Mouse (Mus musculus) liver, adult (tissue): ENCODE measurements around the gene Mgrn1.
A peak's percentile ranks its signal among the peaks of the same experiment; 100 is the strongest.

Source experiments
- GATA4 ChIP-seq: IDR thresholded peaks from 2 replicates; pipeline ENCODE4 v1.6.1; 2014; ENCODE audit warnings: mild to moderate bottlenecking, low read length; ENCODE audit not compliant: insufficient replicate concordance

Mgrn1 gene

DNA sequence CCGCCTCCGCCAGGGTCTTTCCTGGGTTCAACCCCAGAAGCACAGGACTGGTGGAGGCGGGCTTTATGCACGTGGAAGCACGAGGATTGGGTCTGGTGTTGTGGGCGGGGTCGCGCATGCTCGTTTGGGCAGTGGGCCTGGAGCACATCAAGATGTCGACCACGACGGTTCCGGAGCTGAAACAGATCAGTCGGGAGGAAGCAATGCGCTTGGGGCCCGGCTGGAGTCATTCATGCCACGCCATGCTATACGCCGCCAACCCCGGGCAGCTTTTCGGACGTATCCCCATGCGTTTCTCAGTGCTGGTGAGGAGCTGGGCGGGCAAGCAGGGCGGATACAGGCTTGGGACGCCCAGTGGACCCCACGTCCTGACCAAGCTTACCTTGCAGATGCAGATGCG is 52.9 kb downstream of the Mgrn1 start:
- TF ChIP-seq GATA4, result no peak

DNA sequence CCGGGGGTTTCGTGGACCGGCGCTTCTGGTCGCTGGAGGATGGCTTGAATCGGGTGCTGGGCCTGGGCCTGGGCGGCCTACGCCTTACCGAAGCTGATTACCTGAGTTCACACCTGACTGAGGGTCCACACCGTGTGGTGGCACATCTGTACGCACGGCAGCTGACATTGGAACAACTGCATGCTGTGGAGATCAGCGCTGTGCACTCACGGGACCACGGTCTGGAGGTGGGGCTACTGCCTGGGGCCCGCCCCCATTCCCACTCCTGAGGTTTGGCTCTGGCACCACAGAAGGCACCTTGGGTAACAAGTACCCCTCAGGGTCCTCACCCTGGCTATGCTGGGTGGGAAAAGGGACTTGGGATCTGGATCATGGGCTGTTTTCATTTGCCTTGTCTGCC is 53.4 kb downstream of the Mgrn1 start:
- no peak for TF ChIP-seq GATA4

DNA sequence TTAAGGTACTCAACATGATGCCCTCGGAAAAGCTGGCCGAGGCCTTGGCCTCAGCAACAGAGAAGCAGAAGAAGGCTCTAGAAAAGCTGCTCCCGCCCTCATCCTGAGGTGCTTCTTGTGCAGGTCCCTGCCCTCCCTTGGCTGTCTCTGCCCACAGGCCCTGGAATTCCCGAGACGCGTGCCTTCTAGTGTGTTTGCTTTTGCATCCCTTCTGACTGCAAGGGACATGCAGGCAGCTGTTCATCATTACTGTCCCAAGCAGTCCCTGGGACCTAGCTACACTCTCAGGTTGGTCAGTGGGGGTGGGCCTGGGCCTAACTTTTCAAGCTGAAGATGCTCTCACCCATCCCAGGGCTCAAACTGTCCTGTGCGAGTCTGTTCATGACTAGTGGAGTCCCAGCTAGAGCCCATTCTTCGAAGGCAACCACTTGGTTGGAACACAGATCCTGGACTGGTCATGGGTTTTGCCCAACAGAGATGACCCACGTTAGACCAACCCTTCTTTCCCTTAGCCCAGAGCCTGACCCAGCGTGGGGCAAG is 54.3 kb downstream of the Mgrn1 start:
- no peak for TF ChIP-seq GATA4

- TF ChIP-seq GATA4, result no peak
Measured at GRCm38 (mm10) chr16:4941016-4941415, 55.0 kb downstream of the Mgrn1 start.

DNA sequence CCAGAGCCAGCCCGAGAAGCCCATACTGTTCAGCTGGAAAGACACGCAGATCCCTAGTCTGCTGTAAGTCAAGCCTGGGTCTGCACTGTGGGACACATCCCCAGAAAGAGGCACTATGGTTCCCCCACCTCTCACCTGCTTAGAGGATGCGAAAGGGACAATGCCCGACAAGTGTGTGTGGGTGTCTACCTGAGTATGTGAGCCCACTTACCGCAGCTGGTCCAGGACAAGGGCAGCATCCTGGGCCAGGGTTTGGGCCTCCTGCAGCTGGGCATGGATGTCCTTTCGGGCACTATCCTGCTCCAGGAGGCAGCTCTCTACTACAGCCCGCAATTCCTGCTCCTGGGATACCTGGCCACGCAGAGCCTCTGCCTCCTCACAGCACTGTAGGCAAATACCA is 56.8 kb downstream of the Mgrn1 start:
- TF ChIP-seq GATA4, result no peak

GRCm38 (mm10) chr16:4943431-4943830 is 57.4 kb downstream of the Mgrn1 start:
- no peak for TF ChIP-seq GATA4

DNA sequence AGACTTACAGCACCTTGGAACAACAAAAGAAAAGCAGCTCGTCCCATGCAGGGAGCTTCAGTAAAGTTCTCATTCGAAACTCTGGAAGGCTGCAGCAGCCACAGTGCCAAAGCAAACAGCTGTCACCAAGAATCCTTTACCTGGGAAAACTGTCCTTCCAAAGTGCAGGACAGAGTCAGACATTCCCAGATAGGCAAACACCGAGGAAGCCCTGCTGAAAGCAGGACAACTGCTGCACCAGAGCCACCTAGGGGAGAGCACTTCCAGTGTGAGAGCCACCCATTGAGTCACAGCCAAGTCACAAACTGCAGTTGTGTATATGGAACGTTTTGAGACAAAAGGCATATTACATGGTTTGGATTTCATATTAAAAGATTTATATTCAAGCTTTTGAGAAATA is 59.4 kb downstream of the Mgrn1 start:
- TF ChIP-seq GATA4, result no peak

DNA sequence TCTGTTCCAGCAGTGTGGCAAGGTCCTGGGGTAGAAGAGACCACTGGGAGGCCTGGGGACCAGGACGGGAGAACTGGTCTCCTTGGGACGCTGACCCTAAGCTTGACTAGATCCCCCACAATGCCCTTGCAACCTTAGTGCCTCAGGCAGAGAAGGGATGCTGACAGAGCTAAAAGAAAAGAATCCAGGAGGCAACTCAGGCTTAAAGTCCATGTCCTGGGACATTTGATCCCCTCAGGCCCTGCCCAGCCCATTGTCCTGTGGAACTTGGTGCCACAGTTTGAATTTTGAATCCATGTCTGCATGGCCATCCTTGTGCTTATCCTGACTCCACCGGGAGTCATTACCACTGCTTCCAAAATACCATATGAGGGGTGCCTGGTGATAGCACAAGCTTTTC is 60.1 kb downstream of the Mgrn1 start:
- TF ChIP-seq GATA4, result no peak

DNA sequence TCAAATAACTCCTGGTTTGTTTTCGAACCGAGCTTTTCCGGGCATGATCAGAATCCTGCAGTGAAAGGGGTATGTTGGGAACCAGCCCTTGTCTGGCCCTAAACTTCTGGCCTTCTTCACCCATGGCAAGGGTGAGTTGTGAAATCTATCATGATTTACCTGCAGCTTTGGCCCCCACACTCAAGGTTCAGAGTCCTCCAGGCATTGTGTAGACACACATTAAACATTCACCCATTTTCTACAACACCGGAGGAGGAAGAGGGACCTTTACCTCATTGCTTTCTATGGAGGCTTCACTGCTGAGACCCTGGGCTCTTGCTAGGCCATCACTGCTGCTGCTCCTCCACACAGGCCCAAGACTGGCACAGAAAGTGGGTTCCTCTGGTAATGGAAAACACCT is 61.3 kb downstream of the Mgrn1 start:
- no peak for TF ChIP-seq GATA4

- TF ChIP-seq GATA4, result no peak
Measured at GRCm38 (mm10) chr16:4956609-4957008, 70.6 kb downstream of the Mgrn1 start.

GRCm38 (mm10) chr16:4957446-4957845 is 71.4 kb downstream of the Mgrn1 start:
- no peak for TF ChIP-seq GATA4

DNA sequence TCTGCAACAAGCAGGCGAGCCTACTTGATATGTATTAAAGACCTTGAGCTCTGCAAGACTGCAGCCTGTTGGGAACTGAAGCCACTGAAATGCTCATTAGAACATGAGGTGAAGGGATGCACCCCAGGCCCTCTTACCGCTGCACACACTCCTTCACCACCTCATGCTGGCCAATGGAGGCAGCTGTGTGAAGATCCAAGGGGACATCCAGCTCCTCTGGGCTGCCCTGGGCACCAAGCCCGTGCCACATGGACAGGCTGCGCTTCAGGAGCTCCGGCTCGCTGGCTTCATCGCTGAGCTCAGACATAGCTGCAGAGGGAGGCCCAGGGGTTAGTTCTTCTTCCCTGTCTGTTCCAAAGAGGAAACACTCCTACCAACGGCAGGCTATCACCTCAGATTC is 74.2 kb downstream of the Mgrn1 start:
- no peak for TF ChIP-seq GATA4

DNA sequence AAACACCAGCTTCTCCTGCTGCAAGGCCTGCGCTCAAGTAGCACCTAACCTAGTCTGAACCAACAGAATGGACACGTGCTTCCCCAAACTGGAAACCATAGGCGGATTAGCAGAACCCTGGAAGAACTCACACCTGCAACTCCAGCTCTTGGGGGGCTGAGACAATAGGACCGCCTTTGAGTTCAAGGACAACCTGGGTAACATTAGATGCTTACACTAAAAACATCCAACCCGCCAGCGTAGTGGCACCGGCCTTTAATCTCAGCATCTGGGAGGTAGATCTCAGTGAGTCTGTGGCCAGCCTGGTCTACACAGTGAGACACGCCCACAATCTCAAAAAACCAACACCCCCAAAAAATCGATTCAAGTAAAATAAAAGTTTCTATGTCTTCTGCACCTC is 77.3 kb downstream of the Mgrn1 start:
- no peak for TF ChIP-seq GATA4

- TF ChIP-seq GATA4, result peak; percentile 61; the same call in 1 of the 2 replicates
Measured at GRCm38 (mm10) chr16:4963797-4964709, 78.0 kb downstream of the Mgrn1 start, which contains the start of gene Anks3. Gene Anks3, minus strand, starts transcription at chr16:4964205.

GRCm38 (mm10) chr16:4964731-4965391 is 78.8 kb downstream of the Mgrn1 start:
- TF ChIP-seq GATA4, result no peak
